Mouse (Mus musculus) megakaryocyte, embryonic 14.5 days (primary cell): ENCODE measurements around the gene Rab22a.

Source experiments
- FLI1 ChIP-seq: IDR thresholded peaks from 2 replicates; pipeline ENCODE4 v1.6.1; 2012; ENCODE audit warnings: low read length, inconsistent platforms, mixed read lengths
- GATA1 ChIP-seq: IDR thresholded peaks from 3 replicates; pipeline ENCODE4 v1.6.1; 2012; ENCODE audit warnings: mixed read lengths, low read length, inconsistent platforms, borderline replicate concordance

DNA sequence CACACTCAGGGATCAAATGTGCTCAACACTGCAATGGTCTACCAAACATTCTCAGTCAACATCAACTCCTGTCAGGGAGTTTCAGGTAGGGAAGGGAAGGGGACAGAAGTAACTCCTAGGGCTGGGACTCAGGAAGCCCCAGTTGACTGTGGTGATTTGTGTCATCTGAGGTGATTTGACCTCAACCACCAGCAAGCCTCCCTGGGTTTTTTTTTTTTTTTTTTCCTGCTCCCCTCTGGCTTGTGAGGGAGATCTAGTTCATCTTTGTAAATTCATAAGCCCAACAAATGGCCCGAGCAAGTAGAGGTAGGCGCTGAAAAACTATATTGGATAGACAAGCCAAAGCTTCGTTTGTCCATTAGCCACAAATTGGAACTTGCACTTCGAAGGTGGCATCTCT, 1.0 kb upstream of the Rab22a start:
- TF ChIP-seq GATA1 (no peak), FLI1 (no peak)
